ENCODE assay signal across 8 mouse cellular contexts in genomic region chr10:29313064-29313638, GRCm38 (mm10). TPM values are rescaled to one million over a fixed set of nuclear protein-coding genes. Genes with fewer than 3 reads are reported as not detected.
DNase-seq lines count a peak whose midpoint lies in the region; ATAC-seq lines count a peak whose summit lies in the region.

Gene Echdc1 (plus strand): TSS chr10:29313166.

- H3K9me3 ChIP-seq in heart, embryonic 14.5 days (ENCODE audit: control insufficient read depth, low read length), result no peaks in the 10 kb centered on the region
- no peaks in the 10 kb centered on the region for H3K9me3 ChIP-seq in liver, embryonic 13.5 days (replicated peaks)
- H3K9me3 ChIP-seq in stomach, embryonic 16.5 days (replicated peaks; ENCODE audit: control insufficient read depth, low read length), result no peaks in the 10 kb centered on the region

- H3K27me3 ChIP-seq in heart, embryonic 14.5 days (ENCODE audit: control insufficient read depth, insufficient read depth, low read length), result no peaks in the 10 kb centered on the region
- no peaks in the 10 kb centered on the region for H3K27me3 ChIP-seq in liver, embryonic 13.5 days
- H3K27me3 ChIP-seq in stomach, embryonic 16.5 days (ENCODE audit: control insufficient read depth, insufficient read depth, low read length), result no peaks in the 10 kb centered on the region

- peak; percentile 95 for DNase-seq in CD4-positive, CD25-positive, alpha-beta regulatory T cell, adult 2 months (ENCODE audit: low read depth, low spot score)
- peak; percentile 67 for DNase-seq in fibroblast of lung, adult 2 months (ENCODE audit: low read depth)
- peak; percentile 91 for DNase-seq in kidney, postnatal 14 days
- DNase-seq in liver, embryonic 13.5 days, result peak; percentile 78
- DNase-seq in neural tube, embryonic 10.5 days (ENCODE audit: extremely low spot score, low spot score), result peak; percentile 91

- peak within 1 kb of the TSS; percentile 86 for H3K9ac ChIP-seq in heart, embryonic 14.5 days (ENCODE audit: low read length)
- peak within 1 kb of the TSS; percentile 83 for H3K9ac ChIP-seq in liver, embryonic 13.5 days
- H3K9ac ChIP-seq in stomach, embryonic 16.5 days (ENCODE audit: low read length), result peak within 1 kb of the TSS; percentile 87

- H3K27ac ChIP-seq in brown adipose tissue, adult 24 weeks (replicated peaks; ENCODE audit: low read depth, low read length), result peak within 1 kb of the TSS; percentile 95
- peak within 1 kb of the TSS; percentile 85 to 90 for H3K27ac ChIP-seq in heart, embryonic 14.5 days (replicated peaks in 1 of 2; ENCODE audit: control insufficient read depth in 1 of 2, insufficient read depth in 1 of 2, low read depth in 2 of 2, low read length in 2 of 2)
- peak within 1 kb of the TSS; percentile 89 for H3K27ac ChIP-seq in liver, embryonic 13.5 days
- H3K27ac ChIP-seq in stomach, embryonic 16.5 days (ENCODE audit: low read length), result peak within 1 kb of the TSS; percentile 85

- no peaks in the 10 kb centered on the region for H3K4me1 ChIP-seq in brown adipose tissue, adult 24 weeks (ENCODE audit: control insufficient read depth, insufficient read depth, insufficient read length, low read length)
- H3K4me1 ChIP-seq in heart, embryonic 14.5 days (ENCODE audit: control insufficient read depth in 2 of 2, insufficient read depth in 2 of 2, low read length in 2 of 2), result peaks cover 0 to 10% of the 10 kb centered on the region in 2 experiments; a peak in 1 of 4 replicates
- peaks cover 15% of the 10 kb centered on the region for H3K4me1 ChIP-seq in liver, embryonic 13.5 days (replicated peaks)
- peaks cover 5% of the 10 kb centered on the region; the same call in 1 of the 2 replicates for H3K4me1 ChIP-seq in stomach, embryonic 16.5 days (ENCODE audit: control insufficient read depth, insufficient read depth, low read length)

- H3K4me2 ChIP-seq in heart, embryonic 14.5 days (ENCODE audit: low read length), result peak within 1 kb of the TSS; percentile 79
- H3K4me2 ChIP-seq in liver, embryonic 13.5 days, result peak within 1 kb of the TSS; percentile 69
- peak within 1 kb of the TSS; percentile 58 for H3K4me2 ChIP-seq in stomach, embryonic 16.5 days (ENCODE audit: low read depth, low read length)

- WGBS in heart, embryonic 14.5 days, result under 1% methylated on average over 44 of the region's 49 CpGs
- WGBS in liver, embryonic 13.5 days (ENCODE audit: insufficient replicate concordance), result under 1% methylated on average over 49 of the region's 49 CpGs
- under 1% methylated on average over 49 of the region's 49 CpGs for WGBS in stomach, embryonic 16.5 days

- H3K4me3 ChIP-seq in brown adipose tissue, adult 24 weeks (ENCODE audit: insufficient read depth, low read depth, low read length), result peak within 1 kb of the TSS; percentile 79
- H3K4me3 ChIP-seq in heart, embryonic 14.5 days (ENCODE audit: control insufficient read depth in 1 of 2, insufficient read depth in 1 of 2, low read depth in 1 of 2, low read length in 2 of 2), result peak within 1 kb of the TSS; percentile 69 to 97
- peak within 1 kb of the TSS; percentile 81 for H3K4me3 ChIP-seq in liver, embryonic 13.5 days (replicated peaks)
- H3K4me3 ChIP-seq in stomach, embryonic 16.5 days (replicated peaks; ENCODE audit: low read length), result peak within 1 kb of the TSS; percentile 66

- peak; percentile 99 for ATAC-seq in heart, embryonic 14.5 days (ENCODE audit: insufficient number of reproducible peaks, insufficient read depth, low FRiP score, low read depth)
- peak; percentile 96 for ATAC-seq in liver, embryonic 13.5 days (ENCODE audit: low read depth)
- ATAC-seq in stomach, embryonic 16.5 days (ENCODE audit: insufficient read depth, low FRiP score), result peak; percentile 99

- H3K36me3 ChIP-seq in heart, embryonic 14.5 days (ENCODE audit: control insufficient read depth, insufficient read depth, low read length), result no peaks in the 10 kb centered on the region
- H3K36me3 ChIP-seq in liver, embryonic 13.5 days, result no peaks in the 10 kb centered on the region
- H3K36me3 ChIP-seq in stomach, embryonic 16.5 days (ENCODE audit: control insufficient read depth, insufficient read depth, low read length), result no peaks in the 10 kb centered on the region

RNA-seq across cellular contexts. Expression of gene Echdc1, which starts in this region (rescaled TPM):
- polyA plus RNA-seq in brown adipose tissue, adult 24 weeks (2012; ENCODE audit: insufficient read depth, insufficient read length, missing spikeins), result 274 and 368 TPM in 2 replicates
- polyA plus RNA-seq in heart, embryonic 14.5 days (2014; fragmentation: Nextera tagmentation; extraction: Ambion mirVana), result 22.6 and 26.5 TPM in 2 replicates
- 22.9 and 32.3 TPM in 2 replicates for polyA plus RNA-seq in liver, embryonic 13.5 days (2015; fragmentation: Nextera tagmentation; extraction: Ambion mirVana)
- 42.4 and 46.3 TPM in 2 replicates for polyA plus RNA-seq in stomach, embryonic 16.5 days (2015; fragmentation: Nextera tagmentation; extraction: Ambion mirVana)

Comparison
In these comparisons a context has a peak if more than half of its experiments do, and no peak if none do; other contexts are left out.
1. Peak in every context shown above with its lines: DNase-seq, ATAC-seq, H3K4me3 ChIP-seq and H3K27ac ChIP-seq.